Mouse (Mus musculus) C2C12 (cell line): Measurements from ENCODE around the gene Gm20388.

Source experiments
- CEBPB ChIP-seq: IDR thresholded peaks from one replicate; pipeline ENCODE4 v1.6.1; 2011; ENCODE audit warnings: low read depth, mild to moderate bottlenecking, control low read depth, moderate library complexity
- CTCF ChIP-seq: IDR thresholded peaks from one replicate; pipeline ENCODE4 v1.5.1; 2011; ENCODE audit not compliant: control insufficient read depth, insufficient read depth, insufficient read length
- MAX ChIP-seq: IDR thresholded peaks from one replicate; pipeline ENCODE4 v1.6.1; 2011; ENCODE audit warnings: mild to moderate bottlenecking, control low read depth
- MYOG ChIP-seq: IDR thresholded peaks from one replicate; pipeline ENCODE4 v1.6.1; 2011; ENCODE audit not compliant: control insufficient read depth, insufficient read length; ENCODE audit errors: extremely low read depth

- no peak for TF ChIP-seq CTCF
- no peak for TF ChIP-seq MYOG
- TF ChIP-seq CEBPB, result no peak
- TF ChIP-seq MAX, result no peak
Observed at GRCm38 (mm10) chr8:122606810-122607209, 2696.2 kb downstream of the Gm20388 start.
